Mouse (Mus musculus): Measurements from ENCODE around the gene Tnf. TPM values are rescaled to one million over a fixed set of nuclear protein-coding genes. Genes with fewer than 3 reads are reported as not detected.

Gene Tnf
- polyA plus RNA-seq, 1 experiment from 2014 or later, result 0.74 TPM

DNA sequence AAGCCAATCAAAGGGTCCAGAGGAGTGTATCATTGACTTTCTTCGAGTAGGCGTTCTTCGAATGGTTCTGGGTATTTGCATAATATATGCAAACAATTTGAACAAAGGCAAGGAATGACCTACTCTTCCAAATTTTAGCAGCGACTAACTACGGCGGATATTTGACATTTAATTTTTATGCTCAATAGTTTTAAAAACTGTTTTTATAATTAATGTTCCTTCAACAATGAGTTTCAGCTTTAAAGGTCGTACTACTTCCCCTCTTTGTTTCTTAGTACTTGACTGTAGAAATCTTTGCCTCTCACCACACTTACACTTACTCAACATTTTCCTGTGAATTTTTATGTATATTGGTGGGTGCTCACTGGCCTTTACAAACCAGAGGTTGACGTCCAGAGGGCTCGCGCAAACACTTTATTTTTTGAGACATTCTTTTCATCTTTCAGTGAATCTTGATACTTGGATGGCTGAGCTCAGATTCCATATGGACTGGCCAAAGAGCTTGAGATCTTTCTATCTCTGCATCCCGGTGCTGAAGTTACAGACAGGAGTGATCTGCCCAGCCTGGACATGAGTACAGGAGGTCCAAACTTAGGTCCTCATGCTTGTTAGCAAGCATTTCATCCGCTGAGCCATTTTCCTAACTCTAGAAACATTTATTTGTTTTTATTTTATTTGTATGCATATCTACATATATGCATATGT is 36.2 kb downstream of the Tnf start:
- H3K9ac ChIP-seq (ENCODE audit: low read depth, low read length), result peak overlapping the region; percentile 62
- ATAC-seq (ENCODE audit: low read depth) (peak; percentile 84), DNase-seq (ENCODE audit: low spot score) (no peak)
- H3K36me3 ChIP-seq (ENCODE audit: control insufficient read depth, insufficient read depth, low read length), result peaks cover 17% of the 10 kb centered on the region
- no peaks in the 10 kb centered on the region for H3K9me3 ChIP-seq (ENCODE audit: control insufficient read depth, low read length)
- H3K4me1 ChIP-seq (ENCODE audit: control insufficient read depth, insufficient read depth, low read length), result peaks cover 21% of the 10 kb centered on the region
- H3K4me3 ChIP-seq (ENCODE audit: low read depth, low read length), result peak overlapping the region; percentile 93
- 20% methylated on average over 12 of the region's 12 CpGs for WGBS
- peak overlapping the region; percentile 95 for H3K27ac ChIP-seq (replicated peaks; ENCODE audit: low read depth, low read length)
- no peaks in the 10 kb centered on the region for H3K27me3 ChIP-seq (replicated peaks; ENCODE audit: control insufficient read depth, insufficient read depth, low read length)
- H3K4me2 ChIP-seq (ENCODE audit: low read depth, low read length), result peak overlapping the region; percentile 67

- under 1% methylated on average over 46 of the region's 89 CpGs for WGBS
- no peaks in the 10 kb centered on the region for H3K9me3 ChIP-seq (ENCODE audit: control insufficient read depth, low read length)
These were observed 37.0 kb downstream of the Tnf start, which contains the start of gene Prrc2a for GRCm38 (mm10) chr17:35164568-35165450. Gene Prrc2a (minus strand): TSS chr17:35164897.

GRCm38 (mm10) chr17:35164218-35164567 is 37.6 kb downstream of the Tnf start:
- no peak for DNase-seq (ENCODE audit: low spot score)
- peak overlapping the region; percentile 94 for H3K27ac ChIP-seq (replicated peaks; ENCODE audit: low read depth, low read length)
- peak overlapping the region; percentile 84 for H3K4me2 ChIP-seq (ENCODE audit: low read depth, low read length)
- peak overlapping the region; percentile 93 for H3K4me3 ChIP-seq (ENCODE audit: low read depth, low read length)
- H3K27me3 ChIP-seq (replicated peaks; ENCODE audit: control insufficient read depth, insufficient read depth, low read length), result no peaks in the 10 kb centered on the region
- H3K4me1 ChIP-seq (ENCODE audit: control insufficient read depth, insufficient read depth, low read length), result peaks cover 21% of the 10 kb centered on the region
- no peak for ATAC-seq (ENCODE audit: low read depth)
- H3K36me3 ChIP-seq (ENCODE audit: control insufficient read depth, insufficient read depth, low read length), result peaks cover 31% of the 10 kb centered on the region
- peak overlapping the region; percentile 99 for H3K9ac ChIP-seq (ENCODE audit: low read depth, low read length)
- no peaks in the 10 kb centered on the region for H3K9me3 ChIP-seq (ENCODE audit: control insufficient read depth, low read length)
- WGBS, result 0% methylated on average over 16 of the region's 28 CpGs

More at GRCm38 (mm10) chr17:35164568-35165450, 37.0 kb downstream of the Tnf start, which contains the start of gene Prrc2a:
- H3K4me2 ChIP-seq (ENCODE audit: low read depth, low read length), result peak within 1 kb of the TSS; percentile 84
- H3K36me3 ChIP-seq (ENCODE audit: control insufficient read depth, insufficient read depth, low read length), result peaks cover 25% of the 10 kb centered on the region
- H3K9ac ChIP-seq (ENCODE audit: low read depth, low read length), result peak within 1 kb of the TSS; percentile 99
- ATAC-seq (ENCODE audit: low read depth), result peak; percentile 95
- H3K27ac ChIP-seq (replicated peaks; ENCODE audit: low read depth, low read length), result peak within 1 kb of the TSS; percentile 95
- DNase-seq (ENCODE audit: low spot score), result peak; percentile 100
- peaks cover 21% of the 10 kb centered on the region for H3K4me1 ChIP-seq (ENCODE audit: control insufficient read depth, insufficient read depth, low read length)
- H3K4me3 ChIP-seq (ENCODE audit: low read depth, low read length), result peak within 1 kb of the TSS; percentile 93
- no peaks in the 10 kb centered on the region for H3K27me3 ChIP-seq (replicated peaks; ENCODE audit: control insufficient read depth, insufficient read depth, low read length)

DNA sequence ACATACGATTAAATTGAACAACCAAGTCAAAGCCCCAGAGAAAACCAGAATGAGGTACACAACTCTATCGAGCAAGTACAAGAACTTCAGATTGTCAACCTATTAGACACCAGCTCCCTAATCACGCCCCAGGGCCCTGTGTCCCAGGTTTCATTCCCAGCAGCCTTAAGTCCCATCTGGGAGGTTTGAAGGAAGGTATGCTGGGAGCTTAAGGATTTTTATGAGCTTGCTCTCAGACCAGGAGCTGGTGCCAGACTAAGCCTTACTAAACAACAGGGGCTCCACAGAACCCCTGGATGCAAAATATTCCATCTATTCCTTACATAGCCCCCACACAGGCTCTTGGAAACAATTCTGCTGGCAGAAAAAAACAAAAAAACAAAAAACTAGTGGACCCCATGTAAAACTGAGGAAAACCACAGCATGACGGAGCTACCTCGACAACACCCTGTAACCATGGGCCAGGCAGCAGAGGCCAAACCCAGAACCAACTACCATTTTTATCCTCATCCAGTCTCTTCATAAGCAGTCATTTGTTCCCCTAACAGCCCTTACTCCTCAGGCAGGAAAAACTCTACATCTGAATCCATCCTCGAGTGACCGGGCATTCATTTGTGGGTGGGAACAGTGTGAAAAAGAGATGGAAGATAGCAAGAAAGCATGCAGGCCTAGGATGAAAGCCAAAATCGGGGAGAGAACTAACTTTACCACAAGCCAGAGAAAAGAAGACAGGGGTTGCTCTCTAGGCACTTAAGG is 38.3 kb downstream of the Tnf start:
- H3K27ac ChIP-seq (replicated peaks; ENCODE audit: low read depth, low read length), result peak overlapping the region; percentile 94
- 9% methylated on average over 8 of the region's 8 CpGs for WGBS
- H3K4me1 ChIP-seq (ENCODE audit: control insufficient read depth, insufficient read depth, low read length), result peaks cover 21% of the 10 kb centered on the region
- DNase-seq (ENCODE audit: low spot score) (no peak), ATAC-seq (ENCODE audit: low read depth) (no peak)
- H3K27me3 ChIP-seq (replicated peaks; ENCODE audit: control insufficient read depth, insufficient read depth, low read length), result no peaks in the 10 kb centered on the region
- H3K4me3 ChIP-seq (ENCODE audit: low read depth, low read length), result peak overlapping the region; percentile 93
- peak overlapping the region; percentile 84 for H3K4me2 ChIP-seq (ENCODE audit: low read depth, low read length)
- H3K9me3 ChIP-seq (ENCODE audit: control insufficient read depth, low read length), result no peaks in the 10 kb centered on the region
- peaks cover 38% of the 10 kb centered on the region for H3K36me3 ChIP-seq (ENCODE audit: control insufficient read depth, insufficient read depth, low read length)
- peak overlapping the region; percentile 99 for H3K9ac ChIP-seq (ENCODE audit: low read depth, low read length)

DNA sequence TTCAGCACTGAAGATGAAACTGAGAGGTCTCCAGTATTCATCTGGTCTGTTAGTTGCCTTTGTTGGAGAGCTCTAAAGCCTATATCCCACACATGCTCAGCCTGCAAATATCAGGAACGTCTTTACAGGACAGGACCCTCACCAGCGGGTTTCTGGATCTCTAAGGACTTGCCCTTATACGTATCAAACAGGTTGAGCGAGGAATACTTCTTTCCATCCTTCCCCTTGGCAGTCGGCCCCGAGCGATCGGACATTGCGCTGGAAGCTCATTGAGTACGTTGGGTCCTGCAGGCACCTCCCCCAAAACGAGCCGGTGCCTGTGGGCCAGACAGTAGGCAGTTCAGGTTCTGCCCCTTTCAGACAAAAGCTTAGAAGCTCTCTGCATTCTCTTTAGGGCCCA is 39.1 kb downstream of the Tnf start:
- Histone ChIP-seq H3K9ac (ENCODE audit: low read depth, low read length) (peak overlapping the region; percentile 99), H3K4me3 (ENCODE audit: low read depth, low read length) (peak overlapping the region; percentile 93), H3K27ac (replicated peaks; ENCODE audit: low read depth, low read length) (no peak overlapping the region), H3K9me3 (ENCODE audit: control insufficient read depth, low read length) (no peaks in the 10 kb centered on the region), H3K4me1 (ENCODE audit: control insufficient read depth, insufficient read depth, low read length) (peaks cover 21% of the 10 kb centered on the region), H3K27me3 (replicated peaks; ENCODE audit: control insufficient read depth, insufficient read depth, low read length) (no peaks in the 10 kb centered on the region), H3K36me3 (ENCODE audit: control insufficient read depth, insufficient read depth, low read length) (peaks cover 46% of the 10 kb centered on the region), H3K4me2 (ENCODE audit: low read depth, low read length) (peak overlapping the region; percentile 84)
- WGBS, result 25% methylated on average over 12 of the region's 12 CpGs
- ATAC-seq (ENCODE audit: low read depth) (no peak), DNase-seq (ENCODE audit: low spot score) (no peak)

GRCm38 (mm10) chr17:35162121-35162520 is 39.7 kb downstream of the Tnf start:
- peaks cover 21% of the 10 kb centered on the region for H3K4me1 ChIP-seq (ENCODE audit: control insufficient read depth, insufficient read depth, low read length)
- peaks cover 52% of the 10 kb centered on the region for H3K36me3 ChIP-seq (ENCODE audit: control insufficient read depth, insufficient read depth, low read length)
- H3K4me2 ChIP-seq (ENCODE audit: low read depth, low read length), result peak overlapping the region; percentile 84
- no peaks in the 10 kb centered on the region for H3K9me3 ChIP-seq (ENCODE audit: control insufficient read depth, low read length)
- DNase-seq (ENCODE audit: low spot score) (no peak), ATAC-seq (ENCODE audit: low read depth) (no peak)
- H3K4me3 ChIP-seq (ENCODE audit: low read depth, low read length), result peak overlapping the region; percentile 93
- H3K27me3 ChIP-seq (replicated peaks; ENCODE audit: control insufficient read depth, insufficient read depth, low read length), result no peaks in the 10 kb centered on the region
- no peak overlapping the region for H3K27ac ChIP-seq (replicated peaks; ENCODE audit: low read depth, low read length)
- WGBS, result 69% methylated on average over 14 of the region's 14 CpGs
- peak overlapping the region; percentile 43; the same call in 1 of the 2 replicates for H3K9ac ChIP-seq (ENCODE audit: low read depth, low read length)

- H3K4me1 ChIP-seq (ENCODE audit: control insufficient read depth, insufficient read depth, low read length), result peaks cover 20% of the 10 kb centered on the region
- no peaks in the 10 kb centered on the region for H3K9me3 ChIP-seq (ENCODE audit: control insufficient read depth, low read length)
- no peak overlapping the region for H3K4me2 ChIP-seq (ENCODE audit: low read depth, low read length)
- no peak for ATAC-seq (ENCODE audit: low read depth)
- H3K4me3 ChIP-seq (ENCODE audit: low read depth, low read length), result no peak overlapping the region
- H3K27ac ChIP-seq (replicated peaks; ENCODE audit: low read depth, low read length), result no peak overlapping the region
- no peak for DNase-seq (ENCODE audit: low spot score)
- WGBS, result 86% methylated on average over 11 of the region's 11 CpGs
- no peaks in the 10 kb centered on the region for H3K27me3 ChIP-seq (replicated peaks; ENCODE audit: control insufficient read depth, insufficient read depth, low read length)
- H3K9ac ChIP-seq (ENCODE audit: low read depth, low read length), result no peak overlapping the region
- H3K36me3 ChIP-seq (ENCODE audit: control insufficient read depth, insufficient read depth, low read length), result peaks cover 59% of the 10 kb centered on the region
These were observed 40.4 kb downstream of the Tnf start for GRCm38 (mm10) chr17:35161421-35161820.

GRCm38 (mm10) chr17:35159638-35160037 is 42.2 kb downstream of the Tnf start:
- Histone ChIP-seq H3K4me3 (ENCODE audit: low read depth, low read length) (no peak overlapping the region), H3K36me3 (ENCODE audit: control insufficient read depth, insufficient read depth, low read length) (peaks cover 77% of the 10 kb centered on the region), H3K27me3 (replicated peaks; ENCODE audit: control insufficient read depth, insufficient read depth, low read length) (no peaks in the 10 kb centered on the region), H3K9me3 (ENCODE audit: control insufficient read depth, low read length) (no peaks in the 10 kb centered on the region), H3K4me1 (ENCODE audit: control insufficient read depth, insufficient read depth, low read length) (peaks cover 12% of the 10 kb centered on the region), H3K27ac (replicated peaks; ENCODE audit: low read depth, low read length) (no peak overlapping the region), H3K4me2 (ENCODE audit: low read depth, low read length) (no peak overlapping the region), H3K9ac (ENCODE audit: low read depth, low read length) (no peak overlapping the region)
- WGBS, result 83% methylated on average over 7 of the region's 7 CpGs
- ATAC-seq (ENCODE audit: low read depth), result no peak
- no peak for DNase-seq (ENCODE audit: low spot score)
